Mouse (Mus musculus) megakaryocyte, embryonic 14.5 days (primary cell): ENCODE measurements around the gene Mthfs.
"Not testable (repeated sequence)": the region's sequence is repeated elsewhere in the genome, so short reads cannot be mapped to it uniquely, and the experiment has no call there.

Source experiments
- FLI1 ChIP-seq: IDR thresholded peaks from 2 replicates; pipeline ENCODE4 v1.6.1; 2012; ENCODE audit warnings: low read length, inconsistent platforms, mixed read lengths
- GATA1 ChIP-seq: IDR thresholded peaks from 3 replicates; pipeline ENCODE4 v1.6.1; 2012; ENCODE audit warnings: mixed read lengths, low read length, inconsistent platforms, borderline replicate concordance

- TF ChIP-seq GATA1, FLI1: not testable (repeated sequence)
Measured at GRCm38 (mm10) chr9:89187006-89187405, 23.5 kb upstream of the Mthfs start.
